Mouse (Mus musculus): ENCODE measurements around the gene Znrd1.

Gene Znrd1

DNA sequence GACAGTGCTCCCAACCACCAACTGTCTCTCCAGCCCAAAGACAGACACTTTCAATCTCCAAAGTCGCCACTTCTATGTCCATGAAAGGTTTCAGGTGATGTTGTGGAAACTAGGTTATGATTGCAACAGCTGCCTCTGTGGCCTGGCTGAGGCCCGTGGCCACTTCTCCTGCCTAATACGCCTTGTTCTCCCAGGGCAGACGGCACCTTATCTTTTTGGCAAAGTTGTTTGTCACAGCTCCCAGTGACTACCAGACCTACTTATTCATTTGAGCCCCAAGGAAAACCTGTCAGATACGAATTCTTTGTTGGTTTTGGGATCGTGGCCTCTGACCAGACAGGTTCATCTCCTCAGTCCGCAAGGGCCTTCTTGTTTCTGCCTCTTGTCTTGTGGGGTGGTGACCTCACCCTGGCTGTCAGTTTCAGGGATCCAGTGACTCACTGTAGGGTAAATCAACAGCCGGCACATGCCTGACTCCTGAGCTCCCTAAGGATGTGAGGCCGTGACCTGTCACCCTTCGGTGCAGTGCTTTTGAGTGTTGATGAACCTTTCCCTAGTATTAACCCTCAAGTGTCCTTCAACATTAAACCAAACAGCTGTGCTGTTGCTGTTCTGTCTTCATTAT is 30.8 kb downstream of the Znrd1 start:
- no peak for DNase-seq (ENCODE audit: low spot score in 2 of 2)

DNA sequence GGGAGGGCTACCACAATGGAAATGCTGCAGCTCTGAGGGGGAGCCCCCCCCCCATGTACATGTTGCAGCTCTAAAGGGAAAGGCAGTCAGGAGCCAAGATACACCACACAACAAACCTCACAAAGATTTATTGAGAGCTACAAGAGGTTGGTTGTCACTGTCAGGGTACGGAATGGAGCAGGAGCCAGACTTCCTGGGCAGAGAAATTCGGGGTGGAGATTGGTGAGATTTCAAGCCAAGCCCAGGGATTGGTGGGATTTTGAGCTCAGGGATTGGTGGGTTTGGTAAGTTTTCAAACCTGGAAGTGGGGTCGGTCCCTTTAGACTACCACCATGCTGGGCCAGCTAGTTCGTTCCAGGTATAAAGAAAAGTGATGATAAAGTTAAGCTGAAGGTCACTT is 34.9 kb downstream of the Znrd1 start:
- DNase-seq (ENCODE audit: low spot score in 2 of 2), result no peak

DNA sequence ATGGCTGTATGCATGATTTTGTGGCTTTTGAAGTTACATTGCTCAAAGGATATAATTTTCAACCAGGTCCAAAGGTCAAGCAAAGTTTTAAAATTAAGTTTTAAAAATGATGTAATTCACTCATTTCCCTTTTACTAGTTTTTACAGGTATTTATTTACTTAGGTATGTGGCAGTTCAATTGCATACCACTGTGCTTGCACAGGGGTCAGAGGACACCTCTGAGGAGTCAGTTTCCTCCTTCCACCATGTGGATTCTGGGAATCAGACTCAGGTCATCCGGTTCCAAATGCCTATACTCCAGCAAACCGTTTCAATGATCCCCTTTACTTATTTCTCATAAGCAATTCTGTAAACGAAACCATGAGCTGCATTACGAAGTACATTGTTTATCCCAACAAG is 35.6 kb downstream of the Znrd1 start:
- no peak for DNase-seq (ENCODE audit: low spot score in 2 of 2)

DNA sequence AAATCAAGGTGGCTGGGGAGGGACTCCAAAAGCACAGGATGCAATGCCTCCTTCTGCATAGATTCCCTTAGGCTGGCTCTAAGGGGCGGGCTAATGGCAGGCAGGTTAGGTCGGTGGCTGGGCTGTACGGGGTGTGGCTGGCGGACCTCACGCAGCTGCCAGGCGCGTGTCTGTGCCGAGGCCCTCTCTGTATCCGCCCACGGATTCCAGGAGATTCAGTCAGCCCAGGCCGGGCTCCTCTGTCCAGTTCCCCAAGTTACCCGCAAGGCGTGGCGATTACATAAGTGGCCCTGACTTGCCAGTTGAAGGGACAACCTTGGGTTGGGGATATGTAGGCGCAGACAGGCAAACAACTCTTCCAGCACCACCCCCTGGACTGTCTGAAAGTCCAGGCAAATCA is 38.1 kb downstream of the Znrd1 start:
- no peak for DNase-seq (ENCODE audit: low spot score in 2 of 2)

DNA sequence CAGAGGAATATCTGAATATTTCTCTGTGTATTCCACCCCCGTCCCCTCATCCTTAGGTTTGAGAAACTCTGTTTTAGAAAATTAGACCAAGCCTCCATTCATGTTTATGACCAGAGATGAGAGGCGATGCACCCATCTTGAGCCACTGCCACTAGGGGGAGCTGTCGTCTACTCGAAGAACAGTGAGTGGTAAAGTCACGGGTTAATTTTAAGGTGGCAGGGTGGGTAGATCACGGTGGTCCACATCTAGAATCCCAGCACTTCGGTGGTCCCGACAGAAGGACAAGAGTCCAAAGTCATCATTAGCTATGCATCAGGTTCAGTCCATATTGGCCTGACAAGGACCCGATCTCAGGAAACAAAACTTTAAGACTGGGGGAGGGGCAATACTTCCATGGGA is 43.3 kb downstream of the Znrd1 start:
- DNase-seq (ENCODE audit: low spot score in 2 of 2), result peak; percentile 35 to 64

DNA sequence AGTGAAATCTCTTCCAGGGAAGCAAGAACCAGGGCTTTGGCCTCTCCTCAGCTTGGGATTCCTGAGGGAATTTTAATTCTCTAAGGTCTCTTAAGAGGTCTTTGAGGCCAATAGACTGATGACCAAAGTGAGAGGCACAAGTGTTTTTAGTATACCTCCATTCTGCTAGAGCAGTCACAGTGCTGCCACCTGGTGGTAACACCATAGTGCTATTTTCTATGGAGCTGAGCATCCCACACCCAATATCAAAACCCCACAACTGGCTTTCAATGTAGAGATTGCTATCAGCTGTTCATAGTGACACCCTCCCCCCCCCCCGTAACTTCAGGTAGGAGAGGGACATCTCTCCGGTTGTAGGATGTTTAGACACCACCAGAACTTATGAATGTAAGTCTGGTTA is 44.3 kb downstream of the Znrd1 start:
- DNase-seq (ENCODE audit: low spot score in 2 of 2), result peak; percentile 56 to 81

DNA sequence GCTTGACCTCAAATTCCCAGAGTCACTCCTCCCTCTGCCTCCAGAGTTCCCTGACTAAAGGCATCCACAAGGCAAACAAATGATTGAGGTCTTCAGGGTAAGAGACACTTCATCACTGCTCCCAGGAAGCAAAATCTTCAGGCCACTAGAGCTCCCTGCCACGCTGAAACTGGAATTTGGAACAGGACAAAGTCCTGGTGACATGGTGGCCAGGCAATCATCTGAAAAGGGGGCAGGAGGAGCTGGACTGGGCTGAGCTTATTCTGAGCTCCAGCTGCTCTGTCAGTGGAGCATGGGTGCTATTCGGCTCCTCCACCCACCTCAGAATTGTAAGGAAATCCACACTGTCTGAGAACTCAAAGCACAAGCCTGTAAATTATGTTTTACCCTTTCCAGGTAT is 46.3 kb downstream of the Znrd1 start:
- no peak for DNase-seq (ENCODE audit: low spot score in 2 of 2)

DNA sequence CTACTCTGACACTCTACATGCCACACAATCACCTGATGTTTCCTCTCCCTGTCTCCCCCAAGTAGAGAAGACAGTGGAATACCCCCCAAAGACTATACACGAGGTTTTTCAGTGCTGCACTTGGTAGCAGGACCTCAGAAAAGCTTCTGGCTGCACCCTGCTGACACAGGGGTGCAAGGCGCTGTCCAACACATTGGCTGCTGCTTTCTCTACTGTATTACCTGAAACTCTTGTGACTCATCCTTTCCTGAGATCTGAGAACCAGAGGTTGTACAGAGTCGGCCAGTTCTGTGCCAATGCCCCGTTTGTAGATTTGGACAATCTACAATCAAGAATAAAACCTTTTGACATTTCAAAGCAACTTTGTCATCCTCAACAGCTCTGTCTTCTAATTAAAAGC is 48.6 kb downstream of the Znrd1 start:
- DNase-seq (ENCODE audit: low spot score in 2 of 2), result no peak

DNA sequence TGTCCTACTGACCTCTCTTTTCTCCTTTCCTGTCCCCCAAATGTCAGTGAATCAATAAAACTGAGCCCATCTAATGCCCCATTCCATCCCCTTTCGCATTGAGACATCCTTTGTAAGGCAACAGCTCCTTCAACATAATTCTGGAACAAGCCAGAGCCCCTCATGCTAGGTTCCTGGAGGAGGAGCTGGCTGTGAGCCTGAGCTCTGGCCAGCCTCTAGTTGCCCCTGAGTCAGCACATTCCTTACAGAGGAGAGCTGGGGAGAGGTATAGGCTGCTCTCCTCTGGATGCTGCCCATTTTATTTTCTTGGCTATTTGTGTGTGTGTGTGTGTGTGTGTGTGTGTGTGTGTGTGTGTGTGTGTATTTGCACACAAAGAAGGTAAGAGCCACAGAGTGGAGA is 50.1 kb downstream of the Znrd1 start:
- DNase-seq (ENCODE audit: low spot score in 2 of 2), result no peak
